Mouse (Mus musculus) gastrocnemius, adult 2 months (tissue): ENCODE data around the gene Zbtb20. TPM values are rescaled to one million over a fixed set of nuclear protein-coding genes. Genes with fewer than 3 reads are reported as not detected.

Source experiments
- DNase-seq: peaks from one replicate; pipeline ENCODE4 v3.0.0; 2022
- H3K27ac ChIP-seq: fragments of 200-600 bp; 2 replicates; pipeline ENCODE4 v1.8.1; 2022; ENCODE audit warnings: mild to moderate bottlenecking
- H3K4me3 ChIP-seq: fragments of 200-600 bp; 2 replicates; pipeline ENCODE4 v1.8.1; 2022; ENCODE audit warnings: mild to moderate bottlenecking, moderate library complexity
- CTCF ChIP-seq: fragments of 200-600 bp; IDR thresholded peaks from 2 replicates; pipeline ENCODE4 v1.8.1; 2022; ENCODE audit warnings: antibody characterized with exemption, mild to moderate bottlenecking, moderate library complexity
- intact Hi-C: fragments of 180-260 bp; cut with DNase I; formaldehyde crosslinking; loops from one replicate; pipeline ENCODE4 v1.15.1; 2025
- total RNA-seq, 2 experiments: library from RNA; stranded (reverse); gene quantifications; 2 replicates each; pipeline ENCODE4 v1.2.3; 2021

Gene Zbtb20
- total RNA-seq, 2 experiments from 2014 or later: 87.2 to 104 TPM

DNA sequence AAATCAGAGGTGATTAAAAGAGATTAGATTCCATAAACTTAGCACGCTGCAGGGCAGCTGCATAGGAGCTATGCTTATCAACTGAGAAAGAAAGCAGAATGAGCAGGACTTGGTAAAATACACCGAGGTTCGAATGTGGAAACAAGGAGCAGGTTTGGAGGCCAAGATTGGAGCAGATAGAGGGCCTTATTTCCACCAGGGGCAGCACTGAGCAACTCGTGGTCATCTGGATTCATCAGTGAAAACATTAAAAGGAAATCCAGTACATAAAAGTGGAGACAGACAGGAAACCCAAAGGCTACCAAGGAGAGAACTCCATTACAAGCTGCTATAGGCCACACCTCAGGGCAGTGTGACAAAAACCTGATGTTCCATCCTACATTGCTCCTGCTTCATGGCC lies 686.3 kb downstream of the Zbtb20 start:
- DNase-seq: no peak
- intact Hi-C loops: no loop called here
- TF ChIP-seq CTCF: peak; percentile 48
- H3K4me3 ChIP-seq: no peak overlapping the region
- no peak overlapping the region for H3K27ac ChIP-seq

DNA sequence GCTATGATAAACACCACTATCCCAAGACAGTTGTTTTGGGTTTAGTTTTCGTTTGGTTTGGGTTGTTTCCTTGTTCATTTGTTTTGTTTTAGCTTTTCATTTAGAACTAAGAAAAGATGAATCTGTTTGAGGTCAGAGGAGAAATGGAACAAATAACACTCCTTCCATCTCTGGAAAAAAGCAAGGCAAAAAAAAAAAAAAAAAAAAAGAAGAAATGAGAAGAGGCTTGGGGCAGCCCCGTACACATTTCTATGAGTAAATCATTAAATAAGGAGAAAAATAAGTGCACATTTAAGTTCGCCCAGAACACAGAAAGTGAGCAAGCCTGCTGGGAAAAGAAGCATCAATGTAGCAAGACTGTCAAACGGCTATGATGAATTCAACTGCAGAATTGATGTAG lies 690.2 kb downstream of the Zbtb20 start:
- Histone ChIP-seq H3K27ac (no peak overlapping the region; the same call in 1 of the 2 replicates), H3K4me3 (no peak overlapping the region)
- TF ChIP-seq CTCF: no peak
- no peak for DNase-seq
- intact Hi-C loops: no loop called here

DNA sequence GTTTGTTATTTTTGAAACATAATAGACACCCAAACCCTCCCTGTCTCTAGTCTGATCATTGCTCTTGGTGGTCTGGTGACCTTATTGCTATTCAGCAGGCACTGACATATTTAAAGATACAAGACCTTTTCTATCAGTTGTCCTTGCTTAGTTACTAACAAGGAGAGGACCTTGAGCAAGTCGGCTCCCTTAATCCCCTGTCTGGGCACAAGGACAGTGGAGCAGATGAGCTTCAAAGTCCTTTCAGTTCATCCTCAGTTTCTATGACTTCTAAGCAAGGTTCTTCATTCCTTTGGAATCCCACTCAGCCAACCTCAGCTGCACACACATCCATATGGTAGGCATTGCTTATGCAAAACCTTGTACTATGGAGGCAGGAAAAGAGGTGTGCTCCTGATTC lies 690.8 kb downstream of the Zbtb20 start:
- DNase-seq: no peak
- Histone ChIP-seq H3K4me3 (no peak overlapping the region), H3K27ac (no peak overlapping the region; the same call in 1 of the 2 replicates)
- no peak for TF ChIP-seq CTCF
- intact Hi-C loops: no loop called here

DNA sequence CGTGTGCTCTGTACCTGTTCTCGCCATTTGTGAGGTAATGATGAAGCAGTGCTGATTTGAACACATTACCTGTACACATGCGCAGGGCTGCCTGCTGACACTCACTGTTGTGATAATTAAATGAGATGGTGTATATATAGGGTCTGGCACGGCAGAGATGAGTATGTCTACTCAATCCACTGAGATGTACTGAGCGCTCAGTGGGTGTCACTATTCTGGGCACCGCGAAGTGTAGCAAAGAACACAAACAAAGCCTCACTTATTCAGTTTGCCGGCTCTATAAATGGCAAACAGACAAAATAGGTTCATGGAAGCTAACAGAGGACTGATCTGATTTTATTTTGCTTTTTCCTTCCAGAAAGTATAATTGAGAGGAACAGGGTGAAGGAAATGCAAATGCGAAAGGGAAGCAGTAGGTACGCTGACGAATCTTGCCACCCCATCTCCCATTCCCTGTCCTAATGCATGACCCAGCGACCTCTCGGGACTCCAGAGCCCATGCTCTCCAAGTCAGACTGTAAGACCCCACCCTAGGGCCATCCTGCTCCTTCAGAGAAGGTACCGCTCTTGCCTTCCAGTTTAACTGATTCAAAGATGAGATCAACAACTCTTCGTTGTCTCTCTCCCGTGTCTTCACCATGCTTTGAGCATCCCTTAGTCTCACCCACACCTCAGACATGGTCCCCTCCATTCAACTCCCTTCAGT lies 695.8 kb downstream of the Zbtb20 start:
- intact Hi-C loops: loop anchor here (5.0 kb wide), 3 partner anchors 64 to 209 kb away; no protein-coding TSS in a partner anchor
- Histone ChIP-seq H3K27ac (peak overlapping the region; percentile 86), H3K4me3 (no peak overlapping the region)
- DNase-seq: no peak
- no peak for TF ChIP-seq CTCF

DNA sequence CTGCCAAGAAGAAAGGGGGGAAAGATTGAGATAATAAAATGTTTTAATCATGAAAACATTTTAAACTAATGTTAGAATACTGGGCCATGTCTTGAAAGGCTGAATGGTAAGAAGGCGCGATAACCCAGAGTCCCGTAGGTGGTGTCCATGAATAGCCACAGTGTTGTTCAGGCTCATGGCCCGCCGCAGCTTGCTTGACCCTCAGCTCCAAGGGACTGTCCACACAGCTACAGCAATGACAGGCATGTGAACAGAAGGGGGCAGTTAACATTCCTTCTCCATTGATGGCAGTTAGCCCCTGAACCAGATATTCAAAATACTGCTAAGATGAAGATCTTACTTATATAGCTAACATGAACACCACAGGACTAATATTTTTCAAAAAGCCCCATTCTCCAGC lies 696.5 kb downstream of the Zbtb20 start:
- intact Hi-C loops: loop anchor here (5.0 kb wide), 3 partner anchors 65 to 210 kb away; no protein-coding TSS in a partner anchor
- no peak for TF ChIP-seq CTCF
- no peak for DNase-seq
- Histone ChIP-seq H3K27ac (peak overlapping the region; percentile 86), H3K4me3 (no peak overlapping the region)

DNA sequence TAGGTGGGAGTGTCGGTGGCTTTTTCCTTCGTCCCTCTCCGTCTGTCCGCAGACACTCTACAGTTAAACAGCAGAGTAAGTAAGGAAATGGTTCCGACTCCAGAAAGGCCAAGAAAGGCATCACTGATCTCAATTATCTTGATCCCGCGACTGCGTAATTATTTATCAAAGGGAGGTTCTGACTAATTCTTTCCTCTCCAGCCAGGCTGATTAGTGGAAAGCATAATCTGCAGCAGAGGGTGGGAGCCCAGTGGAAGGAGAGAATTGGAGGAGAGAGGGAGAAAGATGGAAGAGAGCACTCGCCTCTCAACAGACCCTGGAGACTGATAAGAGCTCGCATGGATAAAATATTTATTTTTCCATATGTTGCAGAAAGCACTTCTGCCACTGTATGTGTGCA lies 697.1 kb downstream of the Zbtb20 start:
- no peak for TF ChIP-seq CTCF
- intact Hi-C loops: loop anchor here (5.0 kb wide), 3 partner anchors 65 to 210 kb away; no protein-coding TSS in a partner anchor
- Histone ChIP-seq H3K4me3 (peak overlapping the region; percentile 48; the same call in 1 of the 2 replicates), H3K27ac (peak overlapping the region; percentile 86)
- DNase-seq: no peak

DNA sequence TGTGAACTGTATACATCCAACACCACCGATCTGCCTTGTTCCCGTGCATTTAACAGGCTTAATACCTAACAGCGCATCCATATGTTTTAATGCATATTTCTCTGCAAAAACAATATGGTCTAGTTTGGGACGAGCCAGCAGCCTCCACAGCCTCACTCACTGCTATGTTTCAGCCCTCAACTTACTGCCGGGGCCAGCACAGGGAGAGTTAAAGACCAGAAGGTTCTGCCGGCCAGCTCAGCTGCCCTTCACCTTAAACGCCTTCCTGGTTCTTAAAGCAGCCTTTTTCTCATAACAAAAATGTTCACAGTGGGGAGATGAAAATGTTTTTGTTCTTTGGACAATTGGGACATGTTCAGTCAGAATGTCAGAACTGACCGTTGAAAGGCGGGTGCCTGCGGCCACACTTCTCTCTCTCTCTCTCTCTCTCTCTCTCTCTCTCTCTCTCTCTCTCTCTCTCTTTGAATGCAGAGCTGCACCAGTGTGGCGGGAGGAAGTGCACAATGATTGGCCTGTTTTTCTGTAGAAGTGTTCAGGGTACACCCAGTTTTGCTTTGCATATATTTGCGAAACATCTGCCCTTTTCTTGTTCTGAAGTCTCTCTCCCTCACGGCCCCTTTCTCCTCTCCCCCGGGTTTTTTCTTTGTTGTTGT lies 697.6 kb downstream of the Zbtb20 start:
- TF ChIP-seq CTCF: no peak
- H3K4me3 ChIP-seq: peak overlapping the region; percentile 48
- DNase-seq: no peak
- intact Hi-C loops: loop anchor here (5.0 kb wide), 3 partner anchors 66 to 211 kb away; no protein-coding TSS in a partner anchor
- H3K27ac ChIP-seq: peak overlapping the region; percentile 86

DNA sequence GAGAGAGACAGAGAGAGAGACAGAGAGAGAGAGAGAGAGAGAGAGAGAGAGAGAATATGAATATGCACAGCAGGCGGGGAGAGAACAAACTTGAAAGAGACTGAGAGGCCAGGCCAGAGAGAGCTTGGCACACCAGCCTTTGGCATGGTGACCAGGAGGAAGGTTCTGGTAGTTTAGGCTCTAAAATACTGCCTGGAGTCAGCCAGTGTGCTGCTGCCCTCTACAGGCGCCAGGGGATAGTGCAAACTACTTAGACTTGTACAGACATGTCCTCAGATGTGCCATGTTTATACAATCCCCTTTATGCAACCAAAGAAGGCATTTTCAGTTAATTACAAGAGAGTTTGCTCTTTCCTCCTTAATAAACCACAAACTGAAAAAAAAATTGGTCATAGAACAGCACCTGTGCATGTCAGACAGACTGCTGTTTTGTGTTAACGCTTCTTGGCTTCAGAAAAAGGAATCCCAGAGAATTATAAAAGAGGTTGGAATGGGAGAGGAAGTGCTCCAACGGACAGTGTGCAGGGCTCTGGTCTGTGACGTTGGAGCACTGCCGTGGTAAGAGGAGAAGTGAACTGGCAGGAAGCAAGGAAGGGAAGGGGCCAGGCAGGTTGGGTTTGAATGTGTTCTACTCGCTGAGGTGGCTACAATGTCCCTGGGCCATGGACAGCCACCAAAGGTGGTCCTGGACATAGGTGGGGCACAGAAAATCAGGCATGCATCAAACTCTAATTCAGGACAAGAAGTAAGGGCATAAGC lies 698.5 kb downstream of the Zbtb20 start:
- DNase-seq: peak; percentile 97
- intact Hi-C loops: loop anchor here (5.0 kb wide), 3 partner anchors 67 to 212 kb away; no protein-coding TSS in a partner anchor
- H3K4me3 ChIP-seq: no peak overlapping the region
- peak; percentile 97 for TF ChIP-seq CTCF
- H3K27ac ChIP-seq: peak overlapping the region; percentile 86

DNA sequence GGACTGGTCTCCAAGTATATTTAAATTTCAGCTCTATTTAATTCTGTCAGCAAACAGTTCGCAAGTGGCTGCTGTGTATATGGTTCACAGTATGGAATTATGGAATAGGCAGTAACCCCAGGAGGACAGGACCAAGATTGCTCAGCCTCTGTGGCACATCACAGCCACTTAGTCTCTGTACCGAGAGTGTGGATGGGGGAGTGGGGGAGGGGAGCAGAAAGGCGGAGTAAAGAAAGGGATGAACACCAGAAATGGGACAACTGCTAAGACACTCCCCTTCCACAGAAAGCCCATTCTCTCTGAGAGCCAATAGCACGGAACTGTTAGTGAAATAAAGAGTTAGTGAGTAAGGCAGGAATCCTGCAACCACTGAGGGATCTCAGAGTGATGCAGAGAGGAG lies 699.4 kb downstream of the Zbtb20 start:
- peak overlapping the region; percentile 86 for H3K27ac ChIP-seq
- no peak overlapping the region for H3K4me3 ChIP-seq
- intact Hi-C loops: loop anchor here (5.0 kb wide), 2 partner anchors 38 to 188 kb away; no protein-coding TSS in a partner anchor
- no peak for DNase-seq
- TF ChIP-seq CTCF: no peak

DNA sequence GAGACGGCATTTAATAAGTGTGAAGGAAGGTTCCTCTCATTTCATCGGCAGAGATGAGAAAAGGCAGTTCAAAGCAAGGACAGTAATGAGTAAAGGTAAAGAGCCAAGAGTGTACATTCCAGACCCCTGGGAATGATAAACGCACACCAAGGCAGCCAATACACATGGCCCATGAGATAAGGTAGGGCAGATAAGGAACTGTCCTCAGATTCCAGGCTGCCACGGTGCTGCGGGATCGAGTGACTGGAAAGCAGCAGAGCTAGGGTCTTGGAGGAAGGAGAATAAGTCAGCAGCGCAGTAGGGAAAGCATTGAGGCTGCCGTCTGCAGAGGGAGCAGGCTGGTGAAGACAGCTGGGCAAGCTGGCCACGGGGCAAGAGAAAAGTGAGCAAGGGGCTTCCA lies 699.8 kb downstream of the Zbtb20 start:
- Histone ChIP-seq H3K27ac (peak overlapping the region; percentile 86), H3K4me3 (no peak overlapping the region)
- intact Hi-C loops: loop anchor here (5.0 kb wide), 2 partner anchors 38 to 188 kb away; no protein-coding TSS in a partner anchor
- no peak for DNase-seq
- TF ChIP-seq CTCF: no peak

DNA sequence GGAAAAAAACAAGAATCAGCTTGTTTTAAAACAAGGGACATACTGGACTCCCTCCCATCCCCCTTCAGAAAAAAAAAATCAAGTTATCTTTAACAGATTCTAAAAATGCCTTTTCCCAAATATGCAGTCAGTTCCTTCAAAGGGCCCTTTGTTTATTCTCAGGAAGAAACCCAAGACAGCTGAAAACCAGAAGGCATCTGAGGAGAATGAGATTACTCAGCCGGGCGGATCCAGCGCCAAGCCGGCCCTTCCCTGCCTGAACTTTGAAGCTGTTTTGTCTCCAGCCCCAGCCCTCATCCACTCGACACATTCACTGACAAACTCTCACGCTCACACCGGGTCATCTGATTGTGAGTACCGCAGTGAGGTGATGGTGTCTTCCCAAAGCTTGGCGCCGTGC lies 701.7 kb downstream of the Zbtb20 start:
- Histone ChIP-seq H3K27ac (peak overlapping the region; percentile 86), H3K4me3 (peak overlapping the region; percentile 8; the same call in 1 of the 2 replicates)
- TF ChIP-seq CTCF: no peak
- intact Hi-C loops: loop anchor here (5.0 kb wide), 2 partner anchors 40 to 190 kb away; no protein-coding TSS in a partner anchor
- peak; percentile 83 for DNase-seq

DNA sequence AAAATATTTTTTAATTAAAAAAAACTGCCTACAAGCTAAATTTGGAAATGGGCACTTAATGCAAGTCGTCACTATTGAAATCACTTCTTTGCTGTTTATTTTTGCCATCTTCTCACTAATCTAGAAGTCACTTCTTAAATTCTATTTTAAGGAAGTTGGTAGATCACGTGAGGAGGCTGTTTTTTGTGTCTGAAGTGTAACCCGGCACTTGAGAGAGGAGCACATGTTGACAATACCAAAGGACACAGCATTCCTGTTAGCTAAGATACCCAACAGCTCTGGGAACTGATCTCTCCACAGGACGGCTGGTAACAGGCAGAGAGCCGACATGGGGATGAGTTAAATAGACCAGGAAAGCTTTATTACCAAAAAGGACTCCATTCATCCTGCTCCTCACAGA lies 702.7 kb downstream of the Zbtb20 start:
- no peak for DNase-seq
- Histone ChIP-seq H3K4me3 (no peak overlapping the region), H3K27ac (peak overlapping the region; percentile 86)
- no peak for TF ChIP-seq CTCF
- intact Hi-C loops: loop anchor here (5.0 kb wide), 2 partner anchors 41 to 191 kb away; no protein-coding TSS in a partner anchor

DNA sequence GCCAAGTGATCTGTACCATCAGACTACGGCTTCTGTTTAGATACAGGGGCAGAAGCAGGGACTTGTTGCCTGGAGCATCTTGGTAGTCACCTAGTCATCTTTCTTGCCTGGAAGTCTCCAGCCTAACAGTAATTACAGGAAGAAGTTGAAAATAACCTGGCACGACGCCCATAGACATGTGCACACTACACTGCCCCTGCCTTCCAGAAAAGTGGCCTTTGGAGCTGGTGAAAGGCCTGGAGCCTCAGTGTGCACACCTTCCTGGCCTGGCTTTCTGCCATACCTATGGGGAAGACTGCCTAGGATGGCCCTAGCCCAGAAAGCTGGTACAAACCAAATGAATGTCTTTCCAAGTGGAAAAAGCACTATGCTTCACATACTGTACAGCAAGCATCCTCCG lies 703.4 kb downstream of the Zbtb20 start:
- TF ChIP-seq CTCF: no peak
- peak overlapping the region; percentile 86 for H3K27ac ChIP-seq
- DNase-seq: peak; percentile 52
- intact Hi-C loops: loop anchor here (5.0 kb wide), 2 partner anchors 42 to 192 kb away; no protein-coding TSS in a partner anchor
- no peak overlapping the region for H3K4me3 ChIP-seq
